Mouse (Mus musculus): Measurements from ENCODE around the gene Calhm2. TPM values are rescaled to one million over a fixed set of nuclear protein-coding genes. Genes with fewer than 3 reads are reported as not detected.
A peak's percentile ranks its signal among the peaks of the same experiment; 100 is the strongest.

Calhm2 gene
- 0.71 and 0.95 TPM in 2 replicates for polyA plus RNA-seq (2014; fragmentation: Nextera tagmentation; extraction: Ambion mirVana)

- ATAC-seq (replicated peaks; ENCODE audit: low FRiP score) (no peak; the same call in 1 of the 2 replicates), DNase-seq (ENCODE audit: low spot score) (peak; percentile 57)
- H3K36me3 ChIP-seq (ENCODE audit: control insufficient read depth, insufficient read depth, low read length): no peaks in the 10 kb centered on the region
- peak within 1 kb of the TSS; percentile 41 for H3K4me2 ChIP-seq (ENCODE audit: low read depth, low read length, severe bottlenecking)
- WGBS: 12% methylated on average over 28 of the region's 28 CpGs
- H3K4me1 ChIP-seq (replicated peaks; ENCODE audit: control insufficient read depth, insufficient read depth, low read length): peaks cover 2% of the 10 kb centered on the region; the same call in 1 of the 2 replicates
- peak within 1 kb of the TSS; percentile 62 for H3K9ac ChIP-seq (ENCODE audit: low read length)
- H3K27ac ChIP-seq (ENCODE audit: low read depth, low read length): no peak within 1 kb of the TSS
- peak within 1 kb of the TSS; percentile 14; the same call in 1 of the 2 replicates for H3K4me3 ChIP-seq (ENCODE audit: low read depth, low read length)
- no peaks in the 10 kb centered on the region for H3K27me3 ChIP-seq (ENCODE audit: control insufficient read depth, insufficient read depth, low read length)
- H3K9me3 ChIP-seq (ENCODE audit: control insufficient read depth, low read length): no peaks in the 10 kb centered on the region
These were observed at the start of gene Calhm2 for GRCm38 (mm10) chr19:47137771-47138421. Gene Calhm2 (minus strand): TSS chr19:47138294.

- no peak overlapping the region for H3K9ac ChIP-seq (ENCODE audit: low read length)
- H3K27me3 ChIP-seq (ENCODE audit: control insufficient read depth, insufficient read depth, low read length): no peaks in the 10 kb centered on the region
- H3K4me1 ChIP-seq (replicated peaks; ENCODE audit: control insufficient read depth, insufficient read depth, low read length): no peaks in the 10 kb centered on the region
- 58% methylated on average over 15 of the region's 15 CpGs for WGBS
- no peak overlapping the region for H3K4me3 ChIP-seq (ENCODE audit: low read depth, low read length)
- H3K9me3 ChIP-seq (ENCODE audit: control insufficient read depth, low read length): no peaks in the 10 kb centered on the region; the same call in 1 of the 2 replicates
- H3K36me3 ChIP-seq (ENCODE audit: control insufficient read depth, insufficient read depth, low read length): no peaks in the 10 kb centered on the region
- DNase-seq (ENCODE audit: low spot score) (no peak), ATAC-seq (replicated peaks; ENCODE audit: low FRiP score) (no peak)
- no peak overlapping the region for H3K27ac ChIP-seq (ENCODE audit: low read depth, low read length)
- no peak overlapping the region for H3K4me2 ChIP-seq (ENCODE audit: low read depth, low read length, severe bottlenecking)
These were observed 48.6 kb upstream of the Calhm2 start for GRCm38 (mm10) chr19:47186514-47187275.

GRCm38 (mm10) chr19:47184736-47185135, 46.6 kb upstream of the Calhm2 start:
- 74% methylated on average over 4 of the region's 4 CpGs for WGBS
- no peak overlapping the region for H3K4me3 ChIP-seq (ENCODE audit: low read depth, low read length)
- H3K4me1 ChIP-seq (replicated peaks; ENCODE audit: control insufficient read depth, insufficient read depth, low read length): no peaks in the 10 kb centered on the region
- H3K9me3 ChIP-seq (ENCODE audit: control insufficient read depth, low read length): no peaks in the 10 kb centered on the region; the same call in 1 of the 2 replicates
- H3K27ac ChIP-seq (ENCODE audit: low read depth, low read length): no peak overlapping the region
- no peak for DNase-seq (ENCODE audit: low spot score)
- H3K4me2 ChIP-seq (ENCODE audit: low read depth, low read length, severe bottlenecking): no peak overlapping the region
- no peak for ATAC-seq (replicated peaks; ENCODE audit: low FRiP score)
- H3K36me3 ChIP-seq (ENCODE audit: control insufficient read depth, insufficient read depth, low read length): no peaks in the 10 kb centered on the region
- peaks cover 11% of the 10 kb centered on the region for H3K27me3 ChIP-seq (ENCODE audit: control insufficient read depth, insufficient read depth, low read length)
- no peak overlapping the region for H3K9ac ChIP-seq (ENCODE audit: low read length)

GRCm38 (mm10) chr19:47184221-47184620, 46.1 kb upstream of the Calhm2 start:
- Histone ChIP-seq H3K27ac (ENCODE audit: low read depth, low read length) (no peak overlapping the region), H3K36me3 (ENCODE audit: control insufficient read depth, insufficient read depth, low read length) (no peaks in the 10 kb centered on the region), H3K9me3 (ENCODE audit: control insufficient read depth, low read length) (no peaks in the 10 kb centered on the region; the same call in 1 of the 2 replicates), H3K4me2 (ENCODE audit: low read depth, low read length, severe bottlenecking) (no peak overlapping the region), H3K4me3 (ENCODE audit: low read depth, low read length) (no peak overlapping the region), H3K9ac (ENCODE audit: low read length) (no peak overlapping the region), H3K4me1 (replicated peaks; ENCODE audit: control insufficient read depth, insufficient read depth, low read length) (peaks cover 4% of the 10 kb centered on the region; the same call in 1 of the 2 replicates), H3K27me3 (ENCODE audit: control insufficient read depth, insufficient read depth, low read length) (peaks cover 16% of the 10 kb centered on the region)
- 75% methylated on average over 8 of the region's 8 CpGs for WGBS
- DNase-seq (ENCODE audit: low spot score) (no peak), ATAC-seq (replicated peaks; ENCODE audit: low FRiP score) (no peak)

- no peak overlapping the region for H3K9ac ChIP-seq (ENCODE audit: low read length)
- H3K4me1 ChIP-seq (replicated peaks; ENCODE audit: control insufficient read depth, insufficient read depth, low read length): peaks cover 6% of the 10 kb centered on the region; the same call in 1 of the 2 replicates
- no peaks in the 10 kb centered on the region; the same call in 1 of the 2 replicates for H3K9me3 ChIP-seq (ENCODE audit: control insufficient read depth, low read length)
- ATAC-seq (replicated peaks; ENCODE audit: low FRiP score) (no peak), DNase-seq (ENCODE audit: low spot score) (no peak)
- H3K36me3 ChIP-seq (ENCODE audit: control insufficient read depth, insufficient read depth, low read length): no peaks in the 10 kb centered on the region
- no peak overlapping the region for H3K27ac ChIP-seq (ENCODE audit: low read depth, low read length)
- 15% methylated on average over 8 of the region's 8 CpGs for WGBS
- peak overlapping the region; percentile 100; the same call in 1 of the 2 replicates for H3K4me2 ChIP-seq (ENCODE audit: low read depth, low read length, severe bottlenecking)
- H3K4me3 ChIP-seq (ENCODE audit: low read depth, low read length): no peak overlapping the region
- peaks cover 33% of the 10 kb centered on the region for H3K27me3 ChIP-seq (ENCODE audit: control insufficient read depth, insufficient read depth, low read length)
These were observed 41.9 kb upstream of the Calhm2 start for GRCm38 (mm10) chr19:47180011-47180410.

- H3K4me3 ChIP-seq (ENCODE audit: low read depth, low read length): peak overlapping the region; percentile 65
- no peaks in the 10 kb centered on the region for H3K36me3 ChIP-seq (ENCODE audit: control insufficient read depth, insufficient read depth, low read length)
- H3K27me3 ChIP-seq (ENCODE audit: control insufficient read depth, insufficient read depth, low read length): peaks cover 33% of the 10 kb centered on the region
- H3K4me2 ChIP-seq (ENCODE audit: low read depth, low read length, severe bottlenecking): peak overlapping the region; percentile 100
- peaks cover 6% of the 10 kb centered on the region; the same call in 1 of the 2 replicates for H3K4me1 ChIP-seq (replicated peaks; ENCODE audit: control insufficient read depth, insufficient read depth, low read length)
- H3K9me3 ChIP-seq (ENCODE audit: control insufficient read depth, low read length): no peaks in the 10 kb centered on the region; the same call in 1 of the 2 replicates
- ATAC-seq (replicated peaks; ENCODE audit: low FRiP score) (peak; percentile 14; the same call in 1 of the 2 replicates), DNase-seq (ENCODE audit: low spot score) (peak; percentile 70)
- WGBS: under 1% methylated on average over 42 of the region's 42 CpGs
- peak overlapping the region; percentile 56 for H3K9ac ChIP-seq (ENCODE audit: low read length)
- no peak overlapping the region for H3K27ac ChIP-seq (ENCODE audit: low read depth, low read length)
These were observed 41.2 kb upstream of the Calhm2 start for GRCm38 (mm10) chr19:47179272-47179809.

GRCm38 (mm10) chr19:47178431-47179271, 40.6 kb upstream of the Calhm2 start, which contains the start of gene Neurl1a:
Gene Neurl1a (plus strand): TSS chr19:47178820.
- H3K9me3 ChIP-seq (ENCODE audit: control insufficient read depth, low read length): no peaks in the 10 kb centered on the region; the same call in 1 of the 2 replicates
- WGBS: under 1% methylated on average over 57 of the region's 98 CpGs
- H3K4me1 ChIP-seq (replicated peaks; ENCODE audit: control insufficient read depth, insufficient read depth, low read length): peaks cover 6% of the 10 kb centered on the region; the same call in 1 of the 2 replicates
- peak within 1 kb of the TSS; percentile 56 for H3K9ac ChIP-seq (ENCODE audit: low read length)
- no peak within 1 kb of the TSS for H3K27ac ChIP-seq (ENCODE audit: low read depth, low read length)
- ATAC-seq (replicated peaks; ENCODE audit: low FRiP score): peak; percentile 69
- H3K4me2 ChIP-seq (ENCODE audit: low read depth, low read length, severe bottlenecking): peak within 1 kb of the TSS; percentile 100
- H3K27me3 ChIP-seq (ENCODE audit: control insufficient read depth, insufficient read depth, low read length): peaks cover 33% of the 10 kb centered on the region
- peak within 1 kb of the TSS; percentile 65 for H3K4me3 ChIP-seq (ENCODE audit: low read depth, low read length)
- peak; percentile 82 for DNase-seq (ENCODE audit: low spot score)
- no peaks in the 10 kb centered on the region for H3K36me3 ChIP-seq (ENCODE audit: control insufficient read depth, insufficient read depth, low read length)

Data from forebrain, embryonic 11.5 days (tissue).